Mouse (Mus musculus) embryonic facial prominence, embryonic 12.5 days (tissue): Measurements from ENCODE around the gene Eef2kmt. TPM values are rescaled to one million over a fixed set of nuclear protein-coding genes. Genes with fewer than 3 reads are reported as not detected.

Experiments used
- microRNA-seq: library from miRNA; unstranded; fragments of <30 nt; microRNA quantifications from one replicate; pipeline ENCODE4, GENCODE M21; 2017
- polyA plus RNA-seq: library from polyadenylated mRNA; unstranded; fragments of >200 nt; fragmentation: Nextera tagmentation; extraction: Ambion mirVana; gene quantifications from 2 replicates; pipeline ENCODE4 v1.2.1, GENCODE M21; 2016

The Eef2kmt gene
- polyA plus RNA-seq, 1 experiment from 2014 or later = 15.3 TPM

Small RNAs within 50 kb of the gene (microRNA-seq; reads per million reads assigned to microRNA genes)
- gene Gm23689 (not detected), gene Gm26095 (not detected), gene Mir6364 (not detected)

Other genes starting within 250 kb of the Eef2kmt start
- 3.6 and 3.9 TPM in 2 replicates for gene Smim22, start 248.7 kb downstream of the Eef2kmt start, polyA plus RNA-seq
- 65.1 and 74.9 TPM in 2 replicates for gene Rogdi, start 242.4 kb downstream of the Eef2kmt start, polyA plus RNA-seq
- gene Glyr1, start 206.1 kb downstream of the Eef2kmt start, polyA plus RNA-seq = 169 and 172 TPM in 2 replicates
- gene Ubn1, start 205.9 kb downstream of the Eef2kmt start, polyA plus RNA-seq = 26.9 and 27.0 TPM in 2 replicates
- gene Ppl, start 123.6 kb downstream of the Eef2kmt start, polyA plus RNA-seq = 3.2 and 3.3 TPM in 2 replicates
- 0.13 TPM in 1 of 2 replicates, not detected in the other for gene Sec14l5, start 108.9 kb downstream of the Eef2kmt start, polyA plus RNA-seq
- gene Nagpa, start 52.0 kb downstream of the Eef2kmt start, polyA plus RNA-seq = 14.6 and 17.1 TPM in 2 replicates
- 2.1 and 2.3 TPM in 2 replicates for gene AU021092, start 33.7 kb downstream of the Eef2kmt start, polyA plus RNA-seq
- 30.8 and 31.3 TPM in 2 replicates for gene Alg1, start 22.4 kb downstream of the Eef2kmt start, polyA plus RNA-seq